Mouse (Mus musculus) urinary bladder, postnatal 36 days (tissue): Measurements from ENCODE around the gene Rnf212.

Source experiments
- DNase-seq, 2 experiments: peaks; one replicate each; pipeline ENCODE4 v3.0.0; 2022; ENCODE audit warnings: low spot score in 2 of 2, mixed read lengths in 1 of 2

The Rnf212 gene

DNA sequence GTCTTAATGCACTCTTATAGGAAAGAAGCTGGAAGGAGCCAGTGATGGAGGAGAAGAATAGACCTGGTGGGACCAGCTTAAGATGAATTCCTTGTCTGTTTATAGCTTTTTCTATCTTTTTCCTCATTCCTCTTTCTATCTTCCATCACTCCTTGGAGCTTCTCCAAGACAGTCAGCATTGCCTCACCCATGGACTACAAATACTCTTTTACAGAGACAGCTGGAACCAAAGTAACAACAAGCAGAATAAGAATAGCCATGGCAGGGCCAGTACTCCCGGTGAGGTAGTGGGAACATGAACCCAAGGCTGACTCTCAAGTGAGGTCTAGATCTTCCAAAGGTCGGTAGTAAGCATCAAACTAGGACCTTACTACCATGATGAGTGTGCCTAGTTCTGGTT, 61.7 kb downstream of the Rnf212 start:
- no peak for DNase-seq

DNA sequence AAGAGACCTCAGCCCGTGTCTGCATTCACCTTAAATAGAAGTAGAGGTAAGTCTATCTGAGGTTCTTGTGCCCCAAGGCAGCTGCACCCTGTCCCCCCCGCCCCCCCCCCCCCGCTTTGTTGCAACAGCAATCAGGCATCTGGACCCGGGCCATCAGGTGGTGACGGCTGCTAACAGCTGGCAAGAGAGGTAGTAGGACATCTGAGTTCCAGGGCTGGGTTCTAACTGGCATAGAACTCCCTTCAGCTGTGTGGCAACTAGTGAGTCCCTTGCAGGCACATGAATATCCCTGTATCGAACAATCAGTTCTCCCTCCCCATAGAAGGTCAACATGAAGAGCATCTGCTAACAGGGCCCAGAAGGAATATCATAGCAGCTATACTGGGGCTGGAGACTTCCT, 62.8 kb downstream of the Rnf212 start:
- no peak for DNase-seq

DNA sequence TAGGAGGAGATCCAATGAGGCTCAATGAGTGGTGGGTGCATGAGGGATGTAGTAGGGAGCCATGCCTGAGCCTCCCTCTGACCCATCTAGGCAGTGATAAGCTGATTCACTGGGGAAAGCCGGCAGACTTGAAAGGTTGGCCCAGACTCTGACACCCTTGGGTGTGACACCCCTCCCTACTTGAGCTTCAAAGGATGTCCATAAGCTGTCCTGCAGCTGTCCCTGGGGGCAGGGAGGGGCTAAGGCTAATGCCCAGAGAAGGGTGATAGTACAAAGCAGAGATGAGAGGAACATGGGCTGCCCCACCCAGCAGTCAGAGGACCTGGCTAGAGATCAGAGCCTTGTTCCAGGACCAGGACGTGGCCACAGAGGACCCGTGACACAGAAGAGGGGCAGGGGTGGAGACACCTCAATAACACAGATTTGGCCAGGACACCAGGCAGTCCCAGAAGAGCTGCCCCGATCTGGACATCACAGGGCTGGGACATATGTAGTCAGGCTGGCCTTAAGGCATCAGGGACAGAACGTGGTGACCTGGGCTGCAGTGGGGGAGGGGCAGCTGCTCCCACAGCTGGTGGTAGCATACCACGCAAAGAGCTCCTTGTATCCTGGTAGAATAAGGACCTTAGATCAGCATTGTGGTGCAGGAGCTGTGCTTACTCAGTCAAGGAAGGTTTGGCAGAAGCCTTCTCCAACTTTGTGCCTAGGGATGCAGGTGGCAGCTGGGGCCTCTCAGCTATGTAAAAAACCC, 65.6 kb downstream of the Rnf212 start:
- DNase-seq, result no peak

DNA sequence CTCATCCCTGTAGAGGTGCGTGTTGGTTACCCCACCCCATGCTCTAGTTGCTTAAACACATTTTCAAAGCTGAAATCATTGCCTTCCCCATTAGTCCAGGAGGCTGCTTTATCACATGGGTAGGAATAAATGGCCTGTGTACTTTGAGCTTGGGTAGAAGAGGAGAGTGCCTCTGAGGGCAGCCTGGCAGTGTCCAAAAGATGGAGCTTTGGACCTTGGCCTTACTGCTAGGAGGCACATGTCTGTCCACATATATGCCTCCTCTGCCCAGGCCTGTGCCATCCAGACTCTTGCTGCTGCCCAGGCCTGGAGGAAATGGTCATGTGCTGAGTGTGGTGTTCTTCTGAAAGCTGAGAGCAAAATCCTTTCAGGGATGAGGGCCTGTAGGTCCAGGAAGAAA, 66.4 kb downstream of the Rnf212 start:
- no peak for DNase-seq

DNA sequence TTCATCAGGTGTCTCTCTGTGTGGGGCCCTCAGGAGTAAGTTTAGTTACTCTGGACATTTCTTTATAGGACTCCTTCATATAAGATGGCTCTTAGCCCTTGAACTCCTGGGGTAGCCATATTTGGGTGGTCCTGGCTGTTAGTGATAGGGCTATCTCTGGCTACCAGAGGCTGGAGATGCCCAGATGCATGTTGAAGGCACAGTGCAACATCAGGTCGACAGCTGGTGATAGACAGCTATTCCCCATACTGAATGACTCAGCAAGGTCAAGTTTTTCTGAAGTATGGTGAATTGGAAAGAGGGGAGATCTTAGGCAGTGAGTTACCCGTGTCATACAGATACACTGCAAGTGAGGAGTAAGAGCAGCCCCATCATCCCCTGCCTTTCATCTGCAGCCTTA, 67.0 kb downstream of the Rnf212 start:
- DNase-seq, result no peak

DNA sequence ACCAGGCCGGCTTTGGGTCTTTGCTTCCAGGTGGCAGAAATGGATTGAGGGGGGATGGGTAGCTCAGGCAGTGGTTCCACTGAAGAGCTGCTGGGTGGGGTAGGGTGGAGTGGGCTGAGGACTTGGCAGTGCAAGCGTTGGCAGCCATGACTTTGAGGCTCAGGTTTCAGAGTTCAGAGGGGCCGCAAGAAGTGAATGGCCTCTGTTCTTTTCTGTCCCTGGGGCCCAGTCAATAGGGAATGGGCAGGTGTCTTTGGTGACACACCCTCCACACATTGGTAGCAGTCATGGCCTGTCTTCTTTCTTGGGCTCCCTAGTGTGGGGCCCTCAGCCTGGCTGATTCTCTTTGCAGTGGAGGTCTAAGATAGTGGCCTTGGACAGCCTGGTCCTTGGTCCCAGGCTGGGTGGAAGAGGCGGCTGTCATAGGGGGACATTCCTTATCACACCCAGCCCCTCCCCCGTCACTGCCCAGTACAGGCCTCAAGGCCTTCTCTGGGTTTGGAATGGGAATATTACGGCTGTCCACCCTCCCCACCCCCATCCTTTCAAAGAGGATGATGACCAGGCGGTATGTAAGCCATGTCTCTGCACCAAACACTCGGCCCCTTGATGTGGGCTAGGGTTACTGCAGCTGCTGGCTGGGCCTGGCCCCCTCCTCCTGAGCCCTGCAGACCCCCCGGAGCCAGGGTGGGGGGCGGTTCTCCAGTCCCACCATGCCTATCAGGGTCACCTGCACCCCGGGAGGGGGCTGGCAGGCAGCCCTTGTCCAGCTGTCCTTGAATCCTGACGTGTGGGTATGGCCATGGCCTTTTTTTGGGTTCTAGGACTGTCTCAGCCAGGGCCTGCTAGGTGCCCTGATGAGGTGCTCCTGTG, 70.8 kb downstream of the Rnf212 start:
- DNase-seq, result no peak

DNA sequence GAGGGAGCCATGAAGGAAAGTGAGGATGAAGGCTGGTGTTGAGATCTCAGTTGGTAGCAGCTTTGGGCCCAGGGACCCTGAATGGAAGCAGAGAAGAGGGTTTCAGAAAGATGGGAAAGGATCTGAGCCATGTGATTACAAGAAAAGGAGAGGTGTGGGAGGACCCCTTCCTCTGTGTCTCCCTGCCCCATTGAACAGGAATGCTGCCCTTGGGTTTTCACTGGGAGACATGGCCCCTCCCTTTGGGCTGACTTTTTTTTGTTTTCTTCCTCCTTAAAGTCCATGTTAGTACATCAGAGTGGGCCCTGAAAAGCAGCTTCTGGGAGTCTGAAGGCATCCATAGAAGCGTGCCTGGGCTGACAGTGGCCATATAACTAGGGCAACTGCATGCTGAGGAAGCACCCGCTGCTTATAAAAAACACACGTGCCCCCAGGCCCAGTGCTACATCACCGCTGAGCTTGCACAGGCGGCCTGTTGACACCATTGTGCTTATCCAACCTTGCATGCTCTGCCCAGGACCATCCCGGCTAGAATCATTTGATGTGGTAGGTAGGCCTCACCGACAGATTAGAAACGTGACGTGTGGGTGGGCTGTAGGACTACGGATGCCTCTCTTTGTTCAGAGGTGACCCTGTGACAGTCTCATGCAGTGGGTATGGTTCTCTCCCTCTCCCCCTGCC, 73.3 kb downstream of the Rnf212 start:
- DNase-seq, result no peak

DNA sequence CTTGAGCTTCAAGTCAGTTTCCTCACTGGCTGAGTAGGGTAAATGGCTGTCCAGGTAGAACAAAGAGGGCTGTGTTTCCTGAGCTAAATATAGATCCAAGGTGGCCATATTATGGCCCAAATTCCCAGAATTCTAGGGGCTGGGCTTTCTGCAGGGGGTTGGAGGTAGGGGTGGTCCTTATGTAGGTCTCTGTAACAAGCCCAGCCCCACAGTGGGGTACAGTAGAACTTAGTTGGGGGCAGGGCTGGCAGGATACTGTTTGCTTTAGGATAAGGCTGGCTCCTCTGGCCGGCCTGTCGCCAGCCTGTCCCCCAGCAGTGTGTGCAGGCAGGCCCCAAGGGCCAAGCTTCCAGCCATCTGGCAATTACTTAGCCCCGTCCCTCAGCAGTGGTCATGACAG, 74.4 kb downstream of the Rnf212 start:
- DNase-seq, result no peak

DNA sequence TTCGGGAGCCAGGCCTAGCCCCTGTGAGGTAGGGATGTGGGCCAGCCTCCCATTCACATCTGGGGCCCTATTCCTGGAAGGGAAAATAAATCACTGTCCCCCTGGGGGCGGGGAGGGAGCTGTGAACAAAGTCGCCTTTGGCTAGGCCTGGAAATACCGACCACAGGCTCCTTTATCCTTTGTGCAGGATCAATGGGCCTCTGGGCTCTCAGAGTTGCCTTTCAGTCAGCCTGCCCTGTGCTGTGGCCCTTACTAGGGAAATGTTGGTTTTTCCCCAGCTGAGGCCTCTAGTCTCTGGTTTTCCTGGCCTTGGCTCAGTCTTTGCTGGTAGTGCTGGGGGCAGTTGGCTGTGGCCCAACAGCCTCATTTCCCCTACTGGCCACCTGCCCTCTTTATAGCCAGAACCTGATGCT, 77.4 kb downstream of the Rnf212 start:
- no peak for DNase-seq

DNA sequence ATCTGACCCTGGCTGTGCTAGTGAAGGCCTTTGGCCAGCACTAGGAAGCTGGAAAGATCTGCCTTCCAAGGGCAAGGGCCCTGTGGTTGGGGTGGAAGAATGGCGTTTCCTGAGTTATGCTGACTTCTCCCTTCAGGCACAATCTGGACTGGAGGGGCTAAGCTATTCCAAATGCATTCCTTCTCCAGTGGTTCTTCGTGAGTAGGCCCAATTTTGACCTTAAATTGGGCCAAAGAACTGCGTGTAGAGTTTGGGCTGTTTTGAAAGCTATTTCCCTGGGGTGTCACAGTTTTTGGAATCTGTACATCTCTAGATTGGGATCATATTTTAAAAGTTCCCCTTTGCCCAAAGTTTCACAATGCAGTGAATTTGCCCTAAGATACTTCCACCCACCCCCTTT, 78.2 kb downstream of the Rnf212 start:
- no peak for DNase-seq

DNA sequence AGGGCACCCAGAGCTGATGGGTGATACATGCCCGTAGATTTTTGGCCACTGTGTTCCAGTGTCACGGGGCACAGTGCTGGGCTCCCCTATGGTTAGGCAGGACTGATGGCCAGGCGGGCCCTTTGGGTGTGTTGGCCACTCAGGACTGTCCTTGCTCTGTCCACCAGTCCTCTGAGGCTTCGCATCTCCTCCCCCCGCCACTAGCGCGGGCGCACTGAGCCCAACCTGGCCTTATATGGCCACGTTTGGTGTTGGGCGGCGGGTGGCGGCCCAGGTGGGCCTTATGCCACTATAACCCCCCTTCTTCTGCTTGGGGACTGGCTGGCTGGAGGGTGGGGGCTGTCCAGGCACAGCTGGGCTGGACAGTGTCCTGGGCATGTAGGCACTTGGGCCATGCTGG, 78.9 kb downstream of the Rnf212 start:
- no peak for DNase-seq

DNA sequence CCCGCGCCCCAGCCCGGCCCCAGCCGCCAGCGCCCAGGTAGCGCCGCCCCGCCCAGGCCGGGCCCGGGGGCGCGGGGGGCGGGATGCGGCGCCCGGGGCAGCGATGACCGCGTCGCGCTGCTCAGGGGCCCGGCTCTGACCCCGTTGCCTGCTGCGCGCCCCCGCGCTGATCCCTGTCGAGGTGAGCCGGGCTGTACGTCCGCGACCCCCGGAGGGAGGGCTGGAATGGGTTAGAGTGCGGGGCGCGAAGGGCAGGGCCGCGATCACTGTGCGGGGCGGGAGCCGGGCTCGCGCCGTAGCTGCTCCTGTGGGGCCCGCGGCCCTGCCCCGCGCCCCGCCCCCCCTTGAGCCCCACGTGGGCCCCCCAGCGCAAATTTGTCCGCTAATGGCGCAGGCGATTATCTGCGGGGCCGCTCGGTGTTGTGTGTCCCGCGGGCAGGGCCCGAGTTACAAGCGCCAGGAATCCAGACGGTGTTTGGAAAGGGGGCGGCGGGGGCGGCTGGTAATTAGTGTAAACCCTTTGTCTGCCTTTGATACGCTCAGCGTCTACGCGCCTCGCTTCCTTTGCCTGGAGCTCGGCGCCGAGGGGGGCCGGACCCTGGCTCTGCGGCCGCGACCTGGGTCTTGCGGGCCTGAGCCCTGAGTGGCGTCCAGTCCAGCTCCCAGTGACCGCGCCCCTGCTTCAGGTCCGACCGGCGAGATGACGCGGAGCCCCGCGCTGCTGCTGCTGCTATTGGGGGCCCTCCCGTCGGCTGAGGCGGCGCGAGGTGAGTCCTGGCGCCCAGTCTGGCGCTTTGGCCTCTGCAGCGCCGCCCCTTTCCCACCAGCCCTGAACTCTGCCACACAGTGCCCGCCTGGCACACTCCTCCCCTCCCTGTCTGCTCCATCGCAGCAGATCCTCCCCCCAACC, 80.2 kb downstream of the Rnf212 start:
- peak; percentile 21 to 51 for DNase-seq

DNA sequence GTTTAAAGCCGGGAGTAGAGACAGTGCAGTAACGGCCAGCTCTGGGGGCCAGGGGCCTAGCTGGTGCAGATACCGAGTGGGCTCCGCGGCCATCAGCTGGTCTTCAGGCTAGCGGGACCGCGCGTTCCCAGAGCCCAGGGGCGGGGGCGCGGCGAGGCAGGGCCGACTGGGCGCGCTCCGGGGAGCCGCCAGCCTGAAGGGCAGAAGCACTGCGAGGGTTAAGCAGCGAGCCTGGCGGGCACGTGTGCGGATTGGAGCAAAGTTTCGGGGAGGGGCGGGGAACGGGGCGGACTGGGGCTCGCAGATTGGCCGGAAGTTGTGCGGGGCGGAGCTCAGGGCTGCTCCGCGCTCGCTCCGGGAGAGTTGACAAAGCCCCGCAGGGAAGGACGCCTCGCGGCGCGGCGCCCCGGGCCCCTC, 80.9 kb downstream of the Rnf212 start:
- peak; percentile 71 to 85 for DNase-seq

DNA sequence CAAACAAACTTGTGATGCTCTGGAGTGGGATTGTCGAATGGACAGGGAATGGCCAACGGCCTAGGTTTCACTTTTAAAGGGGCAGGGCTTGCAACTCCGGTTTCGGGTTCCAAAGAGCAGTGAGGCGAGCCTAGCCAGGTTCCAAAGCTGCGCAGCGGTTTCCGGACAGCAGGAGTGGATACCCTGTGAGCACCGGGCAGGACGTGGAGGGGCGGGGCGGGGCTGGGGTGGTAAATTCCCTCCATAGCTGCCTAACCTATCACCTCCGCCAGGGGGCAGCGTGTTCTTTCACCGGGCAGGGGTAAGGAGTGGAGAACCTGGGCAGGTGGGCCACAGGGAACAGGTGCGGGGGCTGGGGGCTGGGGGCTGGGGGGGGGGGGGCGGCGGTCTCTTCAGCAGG, 82.5 kb downstream of the Rnf212 start, which contains the start of gene Fgfrl1:
Gene Fgfrl1 (plus strand): TSS at position 112 of the 400 bp plus-strand sequence.
- peak; percentile 53 to 58 for DNase-seq

DNA sequence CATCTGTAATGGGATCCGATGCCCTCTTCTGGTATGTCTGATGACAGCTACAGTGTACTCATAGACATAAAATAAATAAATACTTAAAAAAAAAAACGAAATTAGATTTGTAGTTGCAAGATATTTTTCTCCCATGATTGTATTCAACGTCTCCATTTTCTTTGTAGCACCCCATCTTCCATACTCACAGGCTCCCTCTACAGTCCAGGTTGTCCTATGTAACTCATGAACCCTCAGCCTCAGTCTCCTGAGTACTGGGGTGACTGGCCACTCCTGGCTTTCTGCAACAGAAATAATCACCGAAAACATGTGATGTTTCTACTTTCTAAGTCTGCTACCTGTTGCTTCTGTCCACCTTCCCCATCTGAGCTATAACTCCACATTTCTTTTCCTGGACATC, 83.6 kb downstream of the Rnf212 start:
- DNase-seq, result no peak

DNA sequence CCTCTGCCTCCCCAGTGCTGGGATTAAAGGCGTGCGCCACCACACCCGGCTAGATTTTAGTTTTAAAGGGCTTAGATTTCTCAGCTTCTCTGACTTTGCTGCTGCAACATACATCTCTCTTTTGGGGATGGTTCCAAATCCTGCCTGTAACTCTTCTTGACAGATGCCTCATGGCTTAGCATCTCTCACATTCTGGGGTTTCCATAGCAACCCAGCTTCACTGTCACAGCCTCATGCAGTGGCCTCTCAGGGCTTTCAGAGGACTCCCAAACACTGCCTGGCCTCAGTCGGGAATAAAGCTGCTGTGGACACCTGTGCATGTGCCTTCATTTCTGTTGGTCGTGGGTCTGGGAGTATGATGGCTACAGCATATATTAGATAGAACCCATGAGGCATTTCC, 85.7 kb downstream of the Rnf212 start:
- no peak for DNase-seq

DNA sequence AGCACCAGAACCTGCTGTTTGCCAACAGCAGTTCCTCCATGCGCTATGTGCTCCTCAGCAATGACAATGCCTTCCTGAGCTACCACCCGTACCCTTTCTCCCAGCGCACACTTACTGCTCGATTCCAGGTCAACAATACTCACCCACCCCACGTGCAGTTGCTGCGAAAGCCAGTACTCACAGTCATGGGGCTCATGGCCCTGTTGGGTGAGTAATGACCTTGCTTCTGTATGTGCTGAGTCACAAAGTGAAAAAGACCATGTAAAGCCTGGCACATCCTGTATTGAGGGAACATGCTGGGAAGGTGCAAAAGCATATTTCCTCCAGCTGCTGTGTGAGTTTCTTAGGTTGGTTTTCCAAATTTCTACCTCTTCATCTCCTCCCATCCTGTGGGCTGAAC, 93.9 kb downstream of the Rnf212 start:
- DNase-seq, result no peak

DNA sequence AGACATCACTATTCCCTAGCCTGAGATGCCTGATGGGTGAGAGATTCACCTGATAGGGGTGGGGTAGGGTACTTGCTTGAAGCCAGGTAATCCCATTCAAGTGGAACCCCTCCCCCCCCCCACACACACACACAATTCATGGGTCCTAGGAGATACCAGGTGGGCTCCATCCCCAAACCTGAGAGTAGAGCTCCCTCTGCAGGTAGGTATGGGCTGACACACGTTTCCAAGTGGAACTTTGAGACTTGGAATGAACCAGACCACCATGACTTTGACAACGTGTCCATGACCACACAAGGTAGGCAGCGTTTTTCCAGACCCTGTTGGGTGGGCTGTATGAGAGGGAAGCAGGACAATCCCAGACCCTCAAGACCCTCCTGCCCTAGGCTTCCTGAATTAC, 94.9 kb downstream of the Rnf212 start:
- DNase-seq, result no peak
